Mouse (Mus musculus) kidney, adult 2 months (tissue): ENCODE results near the gene Psmf1. TPM values are rescaled to one million over a fixed set of nuclear protein-coding genes. Genes with fewer than 3 reads are reported as not detected.

ENCODE experiments used
- DNase-seq: peaks from one replicate; pipeline ENCODE4 v3.0.0; 2021
- H3K27ac ChIP-seq: fragments of 200-500 bp; 2 replicates; pipeline ENCODE4 v1.5.1; 2012; ENCODE audit warnings: low read depth, low read length, control low read depth, inconsistent platforms; ENCODE audit not compliant: insufficient read depth
- H3K27me3 ChIP-seq: fragments of 200-500 bp; replicated peaks from 2 replicates; pipeline ENCODE4 v1.6.1; 2012; ENCODE audit warnings: mild to moderate bottlenecking, moderate library complexity, low read length, inconsistent platforms; ENCODE audit not compliant: control insufficient read depth, insufficient read depth
- H3K36me3 ChIP-seq: fragments of 200-500 bp; 2 replicates; pipeline ENCODE4 v1.6.1; 2012; ENCODE audit warnings: mild to moderate bottlenecking, moderate library complexity, low read length, inconsistent platforms; ENCODE audit not compliant: control insufficient read depth, insufficient read depth
- H3K4me1 ChIP-seq: fragments of 200-500 bp; 2 replicates; pipeline ENCODE4 v1.6.1; 2011; ENCODE audit warnings: low read length; ENCODE audit not compliant: control insufficient read depth, insufficient read depth
- H3K4me3 ChIP-seq: fragments of 200-500 bp; 2 replicates; pipeline ENCODE4 v1.5.1; 2011; ENCODE audit warnings: mild to moderate bottlenecking, low read depth, low read length, control low read depth; ENCODE audit not compliant: insufficient read depth
- CTCF ChIP-seq: fragments of 200-500 bp; conservative IDR thresholded peaks from 2 replicates; pipeline ENCODE4 v1.5.1; 2011; ENCODE audit warnings: low read depth, mild to moderate bottlenecking, control low read depth, low read length, moderate library complexity, mixed read lengths; ENCODE audit not compliant: insufficient read depth, insufficient read length
- POLR2A ChIP-seq: fragments of 200-500 bp; IDR thresholded peaks from one replicate; pipeline ENCODE4 v1.6.1; 2011; ENCODE audit warnings: low read depth, low read length, control low read depth
- WGBS: fragments of 180-500 bp; shearing (Covaris S2); methylation state at CpG from one replicate; pipeline ENCODE4 v1.1.7; 2018; 5-methylcytosine and 5-hydroxymethylcytosine counted together
- polyA plus RNA-seq: library from polyadenylated mRNA; depleted of rRNA; stranded (reverse); fragments of >200 nt; gene quantifications from 2 replicates; pipeline ENCODE4 v1.2.3, GENCODE M21; 2012; rRNA removed

The Psmf1 gene
- 43.3 and 47.1 TPM in 2 replicates for polyA plus RNA-seq

DNA sequence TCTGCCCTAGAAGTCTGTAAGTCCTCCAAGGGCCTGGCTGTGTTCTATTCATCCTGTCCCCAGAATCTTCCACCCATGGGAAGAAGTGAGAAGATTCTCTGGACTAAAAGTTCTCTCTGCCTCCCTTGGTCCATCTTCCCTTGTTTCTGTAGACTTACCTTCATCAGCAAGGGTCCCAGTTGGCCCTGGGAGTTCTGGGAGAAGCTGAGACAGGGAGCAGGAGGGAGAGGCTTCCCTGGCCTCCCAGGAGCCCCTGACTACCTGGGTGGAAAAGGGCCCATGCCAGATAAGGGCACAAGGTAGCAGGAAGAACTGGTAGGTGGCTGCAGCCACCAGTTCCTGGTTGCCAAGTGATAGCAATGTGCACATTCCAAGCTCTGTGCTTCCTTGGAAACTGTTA is at the start of gene Psmf1:
Gene Psmf1, minus strand, starts transcription at position 342 of the 400 bp plus-strand sequence.
- H3K4me3 ChIP-seq: no peak within 1 kb of the TSS
- TF ChIP-seq CTCF: no peak
- no peak for TF ChIP-seq POLR2A
- H3K4me1 ChIP-seq: peaks cover 11% of the 10 kb centered on the region; the same call in 1 of the 2 replicates
- no peak within 1 kb of the TSS for H3K27ac ChIP-seq
- no peaks in the 10 kb centered on the region for H3K27me3 ChIP-seq
- DNase-seq: no peak
- H3K36me3 ChIP-seq: no peaks in the 10 kb centered on the region

DNA sequence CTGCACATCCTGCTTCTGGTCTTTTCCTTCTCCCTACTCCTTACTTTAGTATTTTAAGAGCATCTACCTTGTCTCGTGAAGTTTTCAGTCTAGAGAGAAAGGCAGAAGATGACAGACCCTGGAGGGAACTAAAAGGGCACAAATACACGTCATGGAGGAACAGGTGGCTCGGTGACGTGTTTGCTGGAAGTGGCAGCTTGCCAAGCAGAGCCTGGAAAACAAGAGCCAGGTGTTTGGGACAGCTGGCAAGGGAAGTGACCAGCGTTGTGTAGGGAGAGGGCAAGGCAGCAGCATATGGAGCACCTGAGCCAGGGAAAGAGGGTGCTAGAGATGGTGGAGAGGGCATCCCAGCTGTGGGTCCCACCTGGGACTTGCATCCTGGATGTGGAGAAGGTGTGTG is 47.2 kb upstream of the Psmf1 start:
- WGBS: 20% methylated on average over 5 of the region's 5 CpGs
- DNase-seq: no peak
- H3K36me3 ChIP-seq: no peaks in the 10 kb centered on the region
- TF ChIP-seq POLR2A (no peak), CTCF (no peak)
- no peaks in the 10 kb centered on the region for H3K4me1 ChIP-seq
- H3K27ac ChIP-seq: no peak overlapping the region
- H3K4me3 ChIP-seq: no peak overlapping the region
- no peaks in the 10 kb centered on the region for H3K27me3 ChIP-seq

DNA sequence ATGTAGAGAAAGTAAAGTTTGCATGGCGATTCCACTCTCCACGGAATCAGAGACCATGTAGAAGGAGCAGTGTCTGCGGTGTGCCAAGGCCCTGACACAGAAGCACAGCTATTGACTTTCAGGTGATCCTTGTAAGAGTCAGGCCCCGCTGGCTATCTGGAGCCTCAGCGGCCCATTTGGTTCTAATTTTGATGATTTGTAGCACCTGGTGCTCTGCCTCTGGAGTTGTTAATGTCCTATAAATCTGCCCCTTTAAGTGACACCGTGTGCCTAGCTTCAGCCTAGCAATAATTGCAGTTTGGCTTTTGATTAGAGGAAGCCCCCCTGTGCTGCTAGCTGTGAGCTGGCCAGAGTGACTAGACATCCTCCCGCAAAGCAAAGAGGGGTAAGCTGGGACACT is 46.2 kb upstream of the Psmf1 start:
- Histone ChIP-seq H3K36me3 (no peaks in the 10 kb centered on the region), H3K27me3 (no peaks in the 10 kb centered on the region), H3K4me3 (no peak overlapping the region), H3K4me1 (no peaks in the 10 kb centered on the region), H3K27ac (no peak overlapping the region)
- no peak for DNase-seq
- WGBS: 33% methylated on average over 7 of the region's 7 CpGs
- TF ChIP-seq CTCF: no peak
- TF ChIP-seq POLR2A: no peak

DNA sequence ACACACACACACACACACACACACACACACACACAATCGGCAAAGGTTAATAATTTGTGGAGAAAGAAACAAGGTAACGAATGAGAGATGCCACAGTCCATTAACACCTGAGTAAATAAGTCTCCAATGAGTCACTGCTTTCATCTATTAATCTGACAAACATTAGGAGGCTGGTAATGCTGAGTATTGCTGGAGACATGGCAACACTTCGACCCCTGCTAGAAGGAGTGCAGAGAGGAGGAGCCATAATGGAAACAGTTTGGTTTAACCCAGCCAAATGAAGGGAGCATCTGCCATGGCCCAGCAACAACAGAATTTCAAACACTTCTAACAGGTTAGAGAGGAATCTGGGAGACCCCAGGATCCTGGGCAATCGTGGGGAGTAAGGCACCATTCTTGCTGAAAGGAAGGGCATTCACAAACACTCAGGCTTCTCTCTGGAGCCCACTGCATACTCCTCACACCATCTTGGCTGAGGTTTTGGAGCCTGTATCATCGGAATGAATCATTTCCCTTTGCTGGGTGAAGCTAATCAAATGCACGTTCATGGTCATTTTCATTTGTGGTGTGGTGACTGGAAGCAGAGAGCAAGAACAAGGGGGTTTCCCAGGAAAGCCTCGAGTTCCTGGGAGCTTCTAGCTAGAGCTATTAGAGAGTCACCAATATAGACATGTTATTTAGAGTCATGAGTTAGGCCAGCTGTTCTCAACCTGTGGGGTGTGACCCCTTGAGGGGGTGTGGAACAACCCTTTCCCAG is 44.4 kb upstream of the Psmf1 start:
- Histone ChIP-seq H3K4me3 (no peak overlapping the region), H3K36me3 (no peaks in the 10 kb centered on the region), H3K4me1 (no peaks in the 10 kb centered on the region), H3K27ac (no peak overlapping the region), H3K27me3 (no peaks in the 10 kb centered on the region)
- DNase-seq: no peak
- TF ChIP-seq POLR2A: no peak
- TF ChIP-seq CTCF: no peak
- WGBS: 44% methylated on average over 7 of the region's 7 CpGs

DNA sequence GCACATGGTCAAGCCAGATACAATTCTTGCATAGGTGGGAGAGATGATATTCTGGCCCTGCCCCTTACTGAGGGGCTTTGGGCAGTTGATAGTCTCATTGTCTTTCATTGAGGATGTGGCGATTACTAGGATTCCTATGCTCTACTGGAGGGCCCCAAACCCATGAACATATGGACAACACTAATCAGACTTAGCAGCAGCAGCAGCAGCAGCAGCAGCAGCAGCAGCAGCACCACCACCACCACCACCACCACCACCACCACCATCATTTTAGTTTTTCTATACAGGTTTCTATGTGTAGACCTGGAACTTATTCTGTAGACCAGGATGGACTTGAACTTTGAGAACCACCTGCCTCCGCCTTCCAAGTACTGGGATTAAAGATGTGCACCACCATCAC is 39.5 kb upstream of the Psmf1 start:
- H3K27ac ChIP-seq: no peak overlapping the region
- no peak overlapping the region for H3K4me3 ChIP-seq
- WGBS: 88% methylated on average over 2 of the region's 2 CpGs
- TF ChIP-seq POLR2A (no peak), CTCF (no peak)
- H3K27me3 ChIP-seq: no peaks in the 10 kb centered on the region
- DNase-seq: no peak
- no peaks in the 10 kb centered on the region for H3K4me1 ChIP-seq
- H3K36me3 ChIP-seq: no peaks in the 10 kb centered on the region

DNA sequence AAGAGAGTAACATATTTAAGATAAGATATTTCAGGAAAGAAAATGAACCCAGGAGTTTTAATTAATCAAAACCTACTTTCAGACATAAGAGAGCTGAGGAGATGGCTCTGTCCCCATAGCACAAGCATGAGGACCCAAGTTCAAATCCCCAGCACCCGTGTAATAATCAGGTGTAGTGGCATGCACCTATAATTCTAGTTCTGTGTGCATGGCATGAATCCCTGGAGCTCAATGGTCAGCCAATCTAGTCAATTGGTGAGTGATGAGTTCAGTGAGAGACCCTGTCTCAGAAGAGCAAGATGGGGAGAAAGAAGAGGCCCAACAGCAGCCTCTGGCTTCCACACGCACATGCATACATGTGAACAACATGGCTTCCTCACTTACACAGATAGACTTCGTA is 33.4 kb upstream of the Psmf1 start:
- no peak for DNase-seq
- TF ChIP-seq POLR2A (no peak), CTCF (no peak)
- 91% methylated on average over 3 of the region's 3 CpGs for WGBS
- Histone ChIP-seq H3K27me3 (no peaks in the 10 kb centered on the region), H3K4me3 (no peak overlapping the region), H3K4me1 (no peaks in the 10 kb centered on the region), H3K27ac (no peak overlapping the region), H3K36me3 (no peaks in the 10 kb centered on the region)

DNA sequence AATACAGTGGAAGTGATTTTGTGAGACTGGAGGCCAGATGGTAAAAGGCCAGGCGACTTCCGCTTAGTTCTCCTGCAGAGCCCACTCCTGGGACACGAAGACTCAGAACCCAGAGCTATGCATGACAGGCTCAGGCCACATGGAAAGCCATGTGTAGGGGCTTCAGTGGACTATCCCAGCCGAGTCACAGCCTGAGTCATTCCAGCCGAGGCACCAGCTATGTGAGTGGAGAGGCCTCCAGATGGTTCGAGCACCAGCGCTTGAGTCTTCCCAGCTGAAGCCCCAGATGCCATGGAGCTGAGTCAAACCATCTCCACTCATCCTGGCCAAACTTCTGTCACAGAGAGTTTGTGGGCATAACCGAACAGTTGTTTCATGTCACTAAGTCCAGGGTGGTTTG is 29.5 kb upstream of the Psmf1 start:
- no peak overlapping the region for H3K27ac ChIP-seq
- 83% methylated on average over 8 of the region's 8 CpGs for WGBS
- no peak overlapping the region for H3K4me3 ChIP-seq
- TF ChIP-seq CTCF (no peak), POLR2A (no peak)
- H3K27me3 ChIP-seq: no peaks in the 10 kb centered on the region; the same call in 1 of the 2 replicates
- H3K36me3 ChIP-seq: no peaks in the 10 kb centered on the region
- H3K4me1 ChIP-seq: no peaks in the 10 kb centered on the region
- DNase-seq: no peak
